Mouse (Mus musculus) neutrophil, adult 59 days (primary cell): ENCODE results near the gene Acsbg2. TPM values are rescaled to one million over a fixed set of nuclear protein-coding genes. Genes with fewer than 3 reads are reported as not detected.

ENCODE experiments used
- total RNA-seq, 2 experiments: library from RNA; stranded (reverse); gene quantifications; 1 replicate in 1 of 2; 2 replicates in 1 of 2; pipeline ENCODE4 v1.2.4; 2023

The Acsbg2 gene
- total RNA-seq = not detected

DNA sequence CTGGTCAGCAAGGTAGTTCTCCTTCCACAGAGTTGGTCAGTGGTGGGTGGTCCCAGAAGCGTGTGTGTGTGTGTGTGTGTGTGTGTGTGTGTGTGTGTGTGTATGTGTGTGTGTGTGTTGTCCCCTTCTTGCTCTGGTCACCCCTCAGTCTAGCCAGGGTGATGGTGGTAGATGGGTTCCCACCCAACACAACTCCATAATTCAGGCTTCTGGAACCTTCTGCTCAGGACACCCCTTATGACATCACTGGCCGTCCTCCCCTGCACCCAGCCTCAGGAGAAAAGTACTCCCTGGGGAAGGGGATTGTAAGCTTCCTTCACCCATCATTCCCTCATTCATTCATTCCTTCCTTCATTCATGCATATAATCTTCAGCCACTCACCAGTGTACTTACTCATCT is at the start of gene Acsbg2:
Gene Acsbg2 (minus strand): TSS at position 211 of the 400 bp plus-strand sequence.

DNA sequence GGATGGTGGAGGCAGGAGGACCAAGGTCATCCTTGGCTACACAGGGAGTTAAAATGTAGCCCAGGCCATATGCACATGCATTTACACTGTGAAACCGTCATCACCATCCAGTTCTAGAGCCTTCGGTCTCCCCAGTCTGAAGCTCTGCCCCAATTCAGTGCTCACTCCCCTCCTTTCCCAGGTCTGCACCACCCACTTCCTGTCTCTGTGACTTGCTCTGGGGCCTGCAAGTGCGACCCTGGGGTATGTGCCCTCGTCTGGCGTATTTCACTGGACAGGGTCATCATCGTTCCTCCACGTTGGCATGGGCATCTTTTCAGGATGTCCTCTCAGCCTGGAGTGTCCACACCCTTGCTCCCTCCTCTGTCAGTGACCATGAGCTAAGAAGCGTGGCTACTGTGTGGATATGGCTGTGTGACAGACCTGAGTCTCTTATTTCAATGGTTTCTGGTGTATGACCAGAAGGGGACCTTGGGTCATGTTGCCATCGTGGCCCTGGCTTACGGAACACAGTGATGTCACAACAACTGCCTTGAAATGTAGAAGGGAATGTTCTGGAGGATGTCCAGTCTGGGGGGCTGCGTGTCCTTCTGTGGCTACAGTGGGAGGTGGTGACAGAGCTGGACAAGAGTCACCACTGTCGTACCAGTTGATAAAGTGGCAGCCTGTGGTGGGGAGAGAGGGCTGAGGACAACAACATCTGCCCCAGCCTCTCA is 847 bp upstream of the Acsbg2 start, which contains the start of gene 1700061G19Rik:
Gene 1700061G19Rik (plus strand): TSS at position 542 of the 716 bp plus-strand sequence.

DNA sequence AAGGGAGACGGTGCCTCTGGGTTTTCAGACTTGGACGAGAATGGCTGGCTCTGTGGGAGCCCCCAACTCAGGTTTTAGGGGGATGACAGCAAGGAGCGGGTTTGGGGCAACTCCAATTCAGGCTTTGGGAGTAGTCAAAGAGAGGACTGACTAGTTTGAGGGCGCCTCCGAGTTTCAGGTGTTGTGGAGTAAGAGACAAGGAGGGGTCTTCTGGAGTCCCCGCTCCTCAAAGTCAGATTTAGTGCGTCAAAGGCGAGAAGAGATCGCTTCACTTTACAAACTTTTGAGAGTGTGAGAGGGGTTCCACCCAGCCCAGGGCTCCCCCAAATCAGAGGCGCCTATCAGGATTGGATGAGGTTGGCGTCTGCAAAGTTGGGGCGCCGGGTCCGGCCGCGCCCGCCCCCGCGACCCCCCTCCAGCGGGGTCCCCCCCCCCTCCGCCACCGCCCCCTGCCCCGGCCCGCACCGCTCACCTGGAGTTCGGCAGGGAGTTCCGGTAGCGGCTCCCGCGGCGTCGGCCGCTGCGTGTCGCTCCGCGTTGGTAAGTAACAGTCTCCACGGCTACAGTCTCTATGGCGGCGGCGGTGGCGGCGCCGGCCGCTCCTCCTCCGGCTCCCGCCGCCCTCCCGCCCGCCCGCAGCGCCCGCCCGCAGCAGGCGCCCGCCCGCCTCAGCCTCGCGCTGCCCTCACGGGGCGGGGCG is 43.7 kb downstream of the Acsbg2 start, which contains the start of gene Rfx2:
Gene Rfx2 (minus strand): TSS at position 603 of the 700 bp plus-strand sequence.

Other genes starting within 250 kb of the Acsbg2 start
- 10 to 100 TPM; 19.7 to 22.8 TPM for gene Lonp1, start 247.6 kb downstream of the Acsbg2 start, total RNA-seq
- 1 to 10 TPM; 1.3 to 1.7 TPM for gene Catsperd, start 246.3 kb downstream of the Acsbg2 start, total RNA-seq
- gene Ranbp3, start 201.2 kb downstream of the Acsbg2 start, total RNA-seq = 10 to 100 TPM; 58.0 to 58.8 TPM
- 10 to 100 TPM; 60.0 to 63.3 TPM for gene Ndufa11, start 156.7 kb downstream of the Acsbg2 start, total RNA-seq
- 1 to 10 TPM; 1.9 to 2.4 TPM for gene Vmac, start 156.4 kb downstream of the Acsbg2 start, total RNA-seq
- gene Nrtn, start 116.9 kb downstream of the Acsbg2 start, total RNA-seq = not detected
- 10 to 100 TPM; 18.1 to 24.0 TPM for gene Dus3l, start 109.7 kb downstream of the Acsbg2 start, total RNA-seq
- gene Prr22, start 104.2 kb downstream of the Acsbg2 start, total RNA-seq = under 1 TPM in 1 of 2 experiments, not detected in 1; 0.78 TPM
- 1 to 10 TPM; 6.2 to 7.4 TPM for gene Rfx2, start 43.4 kb downstream of the Acsbg2 start, total RNA-seq
- under 1 TPM in 1 of 2 experiments, not detected in 1; 0.13 TPM for gene 1700061G19Rik, start 1.0 kb upstream of the Acsbg2 start, total RNA-seq
- gene Mllt1, start 61.0 kb upstream of the Acsbg2 start, total RNA-seq = 10 to 100 TPM; 17.7 to 18.9 TPM
- not detected for gene Acer1, start 107.7 kb upstream of the Acsbg2 start, total RNA-seq
- gene Clpp, start 115.9 kb upstream of the Acsbg2 start, total RNA-seq = 10 to 100 TPM in 1 of 2 experiments, 1 to 10 TPM in 1; 9.5 to 11.6 TPM
- 10 to 100 TPM in 1 of 2 experiments, 1 to 10 TPM in 1; 5.6 to 10.1 TPM for gene Alkbh7, start 122.9 kb upstream of the Acsbg2 start, total RNA-seq
- gene Pspn, start 125.6 kb upstream of the Acsbg2 start, total RNA-seq = 1 to 10 TPM in 1 of 2 experiments, not detected in 1; 2.3 TPM
- gene Gtf2f1, start 136.8 kb upstream of the Acsbg2 start, total RNA-seq = 10 to 100 TPM; 48.4 to 52.2 TPM
- under 1 TPM; 0.31 to 0.33 TPM for gene Gm17949, start 137.0 kb upstream of the Acsbg2 start, total RNA-seq
- 10 to 100 TPM; 95.8 to 99.2 TPM for gene Khsrp, start 157.1 kb upstream of the Acsbg2 start, total RNA-seq
- gene Slc25a41, start 167.2 kb upstream of the Acsbg2 start, total RNA-seq = not detected
- under 1 TPM in 1 of 2 experiments, not detected in 1; 0.64 TPM for gene Crb3, start 184.7 kb upstream of the Acsbg2 start, total RNA-seq
- gene Slc25a23, start 185.4 kb upstream of the Acsbg2 start, total RNA-seq = 1 to 10 TPM; 2.1 to 3.4 TPM
- 100 to 1,000 TPM; 190 to 192 TPM for gene Dennd1c, start 204.1 kb upstream of the Acsbg2 start, total RNA-seq
- under 1 TPM in 1 of 2 experiments, not detected in 1; 0.16 TPM for gene Tubb4a, start 213.3 kb upstream of the Acsbg2 start, total RNA-seq
- 1 to 10 TPM; 2.6 to 3.0 TPM for gene Tnfsf9, start 230.9 kb upstream of the Acsbg2 start, total RNA-seq